Mouse (Mus musculus) C2C12 (cell line): Measurements from ENCODE around the gene Ttc4. TPM values are rescaled to one million over a fixed set of nuclear protein-coding genes. Genes with fewer than 3 reads are reported as not detected.

ENCODE experiments used
- H3K27me3 ChIP-seq: one replicate; pipeline ENCODE4 v1.6.1; 2011; ENCODE audit not compliant: control insufficient read depth, insufficient read depth, insufficient read length
- H3K36me3 ChIP-seq: one replicate; pipeline ENCODE4 v1.6.1; 2011; ENCODE audit not compliant: control insufficient read depth, insufficient read depth
- H3K4me3 ChIP-seq: one replicate; pipeline ENCODE4 v1.5.1; 2011; ENCODE audit warnings: mild to moderate bottlenecking, control low read depth; ENCODE audit not compliant: poor library complexity, insufficient read depth, severe bottlenecking
- H3K79me2 ChIP-seq: one replicate; pipeline ENCODE4 v1.6.1; 2011; ENCODE audit not compliant: control insufficient read depth, insufficient read depth
- H3K79me3 ChIP-seq: one replicate; pipeline ENCODE4 v1.6.1; 2011; ENCODE audit warnings: low read depth, control low read depth
- H3ac ChIP-seq: one replicate; pipeline ENCODE3; 2011; ENCODE audit warnings: low read depth; ENCODE audit not compliant: control insufficient read depth, insufficient read length
- CEBPB ChIP-seq: IDR thresholded peaks from one replicate; pipeline ENCODE4 v1.6.1; 2011; ENCODE audit warnings: low read depth, mild to moderate bottlenecking, control low read depth, moderate library complexity
- CTCF ChIP-seq: IDR thresholded peaks from one replicate; pipeline ENCODE4 v1.5.1; 2011; ENCODE audit not compliant: control insufficient read depth, insufficient read depth, insufficient read length
- FOSL1 ChIP-seq: IDR thresholded peaks from one replicate; pipeline ENCODE4 v1.8.0; 2011; ENCODE audit warnings: mild to moderate bottlenecking, low read length; ENCODE audit not compliant: poor library complexity, insufficient read depth, severe bottlenecking
- MAX ChIP-seq: IDR thresholded peaks from one replicate; pipeline ENCODE4 v1.6.1; 2011; ENCODE audit warnings: mild to moderate bottlenecking, control low read depth
- MYOD1 ChIP-seq: IDR thresholded peaks from one replicate; pipeline ENCODE4 v1.6.1; 2011; ENCODE audit warnings: low read depth; ENCODE audit not compliant: control insufficient read depth, insufficient read length
- MYOG ChIP-seq: IDR thresholded peaks from one replicate; pipeline ENCODE4 v1.6.1; 2011; ENCODE audit not compliant: control insufficient read depth, insufficient read length; ENCODE audit errors: extremely low read depth
- USF1 ChIP-seq: IDR thresholded peaks from one replicate; pipeline ENCODE4 v1.6.1; 2011; ENCODE audit warnings: low read depth, mild to moderate bottlenecking, control low read depth, moderate library complexity
- polyA plus RNA-seq: library from polyadenylated mRNA; unstranded; fragments of >200 nt; fragmentation: generic; extraction: Trizol; gene quantifications from one replicate; pipeline ENCODE4 v1.2.1, GENCODE M21; 2012; ENCODE audit warnings: missing spikeins

Gene Ttc4
- polyA plus RNA-seq, 1 experiment: 24.7 TPM

DNA sequence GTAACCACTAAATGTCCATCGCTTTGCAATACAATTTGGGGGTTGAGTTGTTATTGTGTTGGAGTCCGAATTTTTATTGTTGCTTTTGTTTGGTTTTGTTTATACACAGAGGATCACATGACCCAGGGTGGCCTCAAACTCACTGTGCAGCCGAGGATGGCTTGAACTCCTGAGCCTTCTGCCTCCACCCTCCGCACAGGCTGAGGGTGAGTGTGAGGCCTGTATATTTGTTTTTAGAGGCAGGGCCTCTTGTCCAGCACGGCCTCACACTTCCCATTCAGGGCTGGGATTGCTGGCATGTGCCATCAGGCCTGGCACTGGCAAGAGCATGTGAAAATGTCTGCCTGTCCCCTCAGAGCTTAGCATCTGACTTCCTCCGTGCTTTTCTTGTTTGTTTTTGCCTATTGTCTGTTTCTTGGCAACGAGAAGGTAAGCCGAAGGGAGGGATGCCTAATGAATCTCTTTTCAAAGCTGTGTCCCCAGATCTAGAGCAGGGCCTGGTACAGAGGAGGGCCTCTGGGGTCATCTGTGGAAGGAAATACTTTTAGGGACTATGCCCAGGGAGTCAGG lies 26.4 kb upstream of the Ttc4 start:
- H3K4me3 ChIP-seq: no peak overlapping the region
- H3K27me3 ChIP-seq: peaks cover 44% of the 10 kb centered on the region
- TF ChIP-seq MYOD1 (no peak), MAX (no peak), CEBPB (no peak), USF1 (no peak), FOSL1 (no peak), MYOG (no peak), CTCF (no peak)
- no peaks in the 10 kb centered on the region for H3K79me2 ChIP-seq
- H3K36me3 ChIP-seq: no peaks in the 10 kb centered on the region
- no peaks in the 10 kb centered on the region for H3K79me3 ChIP-seq
- H3ac ChIP-seq: no peak overlapping the region

GRCm38 (mm10) chr4:106704416-106704815 lies 25.7 kb upstream of the Ttc4 start:
- H3K4me3 ChIP-seq: no peak overlapping the region
- H3K36me3 ChIP-seq: no peaks in the 10 kb centered on the region
- no peak overlapping the region for H3ac ChIP-seq
- no peaks in the 10 kb centered on the region for H3K79me3 ChIP-seq
- TF ChIP-seq MYOG: no peak
- TF ChIP-seq CTCF: no peak
- no peak for TF ChIP-seq CEBPB
- no peak for TF ChIP-seq MAX
- no peak for TF ChIP-seq MYOD1
- TF ChIP-seq FOSL1: no peak
- TF ChIP-seq USF1: no peak
- H3K79me2 ChIP-seq: no peaks in the 10 kb centered on the region
- H3K27me3 ChIP-seq: peaks cover 37% of the 10 kb centered on the region

DNA sequence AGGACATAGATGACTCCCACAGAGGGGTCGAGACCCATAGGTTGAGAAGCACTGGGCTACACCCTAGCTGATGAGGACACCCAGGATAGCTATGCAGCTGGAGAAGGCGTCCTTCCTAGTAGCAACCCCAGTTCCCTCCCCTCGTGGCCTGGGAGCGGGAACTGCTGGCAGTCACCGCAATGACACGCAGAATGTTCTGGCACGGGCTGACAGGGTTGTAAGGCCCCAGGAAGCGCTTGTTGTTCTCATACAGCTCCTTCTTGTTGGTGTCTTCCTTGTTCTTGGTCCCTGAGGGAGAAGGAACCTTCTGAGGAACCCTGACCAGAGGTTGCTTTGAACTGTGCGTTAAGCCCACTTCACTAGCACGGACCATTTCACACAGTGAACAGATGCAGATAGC lies 25.2 kb upstream of the Ttc4 start:
- Histone ChIP-seq H3K36me3 (no peaks in the 10 kb centered on the region), H3K27me3 (peaks cover 36% of the 10 kb centered on the region), H3K79me3 (no peaks in the 10 kb centered on the region), H3K79me2 (no peaks in the 10 kb centered on the region), H3ac (no peak overlapping the region), H3K4me3 (no peak overlapping the region)
- TF ChIP-seq MYOD1 (no peak), CEBPB (no peak), CTCF (no peak), FOSL1 (no peak), MYOG (no peak), USF1 (no peak), MAX (no peak)

DNA sequence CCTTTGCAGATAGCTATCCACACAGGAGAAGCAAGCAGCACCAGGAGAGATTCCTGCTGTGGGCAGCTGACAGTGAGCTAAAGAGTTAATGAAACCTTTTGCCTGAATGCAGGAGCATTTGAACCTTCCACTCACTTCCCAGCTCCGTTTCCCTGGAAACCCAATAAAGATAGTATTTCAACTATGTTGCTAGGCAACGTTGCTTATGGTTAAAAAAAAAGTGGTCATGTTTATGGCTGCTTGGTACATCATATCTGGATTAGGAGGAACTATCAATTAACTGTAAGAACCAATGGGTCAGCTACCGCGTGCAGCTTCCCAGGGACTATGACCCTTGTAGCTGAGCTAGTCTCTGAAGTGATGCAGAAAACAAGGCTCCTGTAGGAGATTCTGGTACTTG lies 22.1 kb upstream of the Ttc4 start:
- no peak overlapping the region for H3K4me3 ChIP-seq
- H3ac ChIP-seq: no peak overlapping the region
- TF ChIP-seq MAX (no peak), FOSL1 (no peak), USF1 (no peak), MYOD1 (no peak)
- H3K27me3 ChIP-seq: peaks cover 47% of the 10 kb centered on the region
- H3K79me3 ChIP-seq: no peaks in the 10 kb centered on the region
- H3K36me3 ChIP-seq: no peaks in the 10 kb centered on the region
- H3K79me2 ChIP-seq: no peaks in the 10 kb centered on the region

DNA sequence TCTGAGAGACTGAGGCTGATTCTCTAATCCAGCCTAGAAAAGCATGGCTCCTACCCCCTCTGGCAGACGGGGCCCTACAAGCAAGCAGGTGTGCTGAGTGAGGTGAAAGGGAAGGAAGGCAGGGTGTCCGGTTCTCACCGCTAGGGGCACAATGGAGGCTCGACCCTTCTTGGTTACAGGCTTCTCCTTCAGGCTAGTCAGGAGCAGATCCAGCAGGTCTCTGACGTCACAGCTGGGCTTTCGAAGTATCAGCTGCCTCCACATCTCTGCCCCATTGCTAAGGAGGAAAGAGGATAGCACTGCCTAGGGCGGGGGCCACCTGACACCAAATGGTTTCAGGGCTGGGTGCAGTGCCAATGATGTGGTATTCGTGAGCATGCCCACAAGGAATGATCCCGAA lies 21.2 kb upstream of the Ttc4 start:
- H3K27me3 ChIP-seq: peaks cover 50% of the 10 kb centered on the region
- TF ChIP-seq MYOD1: no peak
- peak; percentile 53 for TF ChIP-seq CTCF
- no peaks in the 10 kb centered on the region for H3K36me3 ChIP-seq
- no peak overlapping the region for H3ac ChIP-seq
- H3K4me3 ChIP-seq: no peak overlapping the region
- H3K79me2 ChIP-seq: no peaks in the 10 kb centered on the region
- H3K79me3 ChIP-seq: no peaks in the 10 kb centered on the region

GRCm38 (mm10) chr4:106693841-106694430 lies 15.2 kb upstream of the Ttc4 start:
- no peaks in the 10 kb centered on the region for H3K79me3 ChIP-seq
- no peak for TF ChIP-seq CTCF
- no peak for TF ChIP-seq MYOD1
- no peak for TF ChIP-seq FOSL1
- no peak for TF ChIP-seq MYOG
- no peak for TF ChIP-seq CEBPB
- H3K79me2 ChIP-seq: no peaks in the 10 kb centered on the region
- no peak overlapping the region for H3K4me3 ChIP-seq
- H3ac ChIP-seq: no peak overlapping the region
- peaks cover 61% of the 10 kb centered on the region for H3K27me3 ChIP-seq
- no peaks in the 10 kb centered on the region for H3K36me3 ChIP-seq
